Mouse (Mus musculus) CH12.LX (cell line): ENCODE measurements around the gene Entpd3. TPM values are rescaled to one million over a fixed set of nuclear protein-coding genes. Genes with fewer than 3 reads are reported as not detected.

Experiments
- DNase-seq: peaks from one replicate; pipeline ENCODE4 v3.0.0-alpha.2; 2013; ENCODE audit errors: extremely low read depth
- H3K27ac ChIP-seq: 2 replicates; pipeline ENCODE4 v1.5.1; 2012; ENCODE audit warnings: low read depth, mild to moderate bottlenecking, control low read depth, moderate library complexity; ENCODE audit not compliant: insufficient read depth
- H3K27me3 ChIP-seq: replicated peaks from 2 replicates; pipeline ENCODE3; 2012; ENCODE audit warnings: inconsistent platforms
- H3K36me3 ChIP-seq, 2 experiments: replicated peaks in 1 of 2; 2 replicates each; pipeline versions ENCODE3 to v1.6.1; 2012; ENCODE audit warnings: inconsistent platforms in 1 of 2, low read length in 1 of 2, mild to moderate bottlenecking in 1 of 2, mixed read lengths in 1 of 2, moderate library complexity in 1 of 2; ENCODE audit not compliant: control insufficient read depth in 1 of 2, insufficient read depth in 1 of 2
- H3K4me1 ChIP-seq, 2 experiments: 2 replicates each; pipeline ENCODE4 v1.6.1; 2012; ENCODE audit warnings: inconsistent platforms in 1 of 2, moderate library complexity in 1 of 2; ENCODE audit not compliant: insufficient read depth in 2 of 2, control insufficient read depth in 1 of 2
- H3K4me2 ChIP-seq: 2 replicates; pipeline ENCODE4 v1.6.1; 2012; ENCODE audit warnings: low read depth, mild to moderate bottlenecking, control low read depth; ENCODE audit not compliant: poor library complexity, insufficient read depth, severe bottlenecking
- H3K4me3 ChIP-seq, 3 experiments: fragments of 150-350 bp in 1 of 3; sonication (generic) in 1 of 3; replicated peaks in 1 of 3; 2 replicates each; pipeline versions ENCODE3 to v1.5.1; 2011 to 2012; ENCODE audit warnings: low read depth in 2 of 3, low read length in 2 of 3, mild to moderate bottlenecking in 2 of 3, moderate library complexity in 2 of 3, control low read depth in 1 of 3, improper control_type of control experiment in 1 of 3, inconsistent platforms in 1 of 3, mixed read lengths in 1 of 3; ENCODE audit not compliant: poor library complexity in 1 of 3
- H3K79me2 ChIP-seq: replicated peaks from 2 replicates; pipeline ENCODE4 v1.6.1; 2012; ENCODE audit warnings: mild to moderate bottlenecking, moderate library complexity; ENCODE audit not compliant: control insufficient read depth, poor library complexity, insufficient read depth, severe bottlenecking; ENCODE audit errors: extremely low read depth
- H3K9ac ChIP-seq: 2 replicates; pipeline ENCODE4 v1.6.1; 2012; ENCODE audit warnings: low read depth, mild to moderate bottlenecking, control low read depth, moderate library complexity; ENCODE audit not compliant: insufficient read depth
- H3K9me3 ChIP-seq: replicated peaks from 2 replicates; pipeline ENCODE3; 2012; ENCODE audit warnings: low read length, inconsistent platforms, mixed read lengths
- CTCF ChIP-seq, 2 experiments: IDR thresholded peaks in 1 of 2; conservative IDR thresholded peaks in 1 of 2; 2 replicates each; pipeline ENCODE4 v1.5.1; 2011 to 2012; ENCODE audit warnings: low read depth in 2 of 2, low read length in 2 of 2, improper control_type of control experiment in 1 of 2, inconsistent platforms in 1 of 2, mild to moderate bottlenecking in 1 of 2, moderate library complexity in 1 of 2
- E2F4 ChIP-seq: IDR thresholded peaks from 2 replicates; pipeline ENCODE4 v1.6.1; 2011; ENCODE audit warnings: low read depth, low read length, improper control_type of control experiment; ENCODE audit not compliant: insufficient replicate concordance
- EP300 ChIP-seq: IDR thresholded peaks from 2 replicates; pipeline ENCODE4 v1.6.1; 2011; ENCODE audit warnings: low read length, improper control_type of control experiment
- IRF4 ChIP-seq: IDR thresholded peaks from 2 replicates; pipeline ENCODE4 v1.6.1; 2014; ENCODE audit warnings: low read depth, mild to moderate bottlenecking, inconsistent platforms, low read length, improper control_type of control experiment
- MAFK ChIP-seq: IDR thresholded peaks from 2 replicates; pipeline ENCODE4 v1.6.1; 2011; ENCODE audit warnings: low read length, improper control_type of control experiment; ENCODE audit not compliant: insufficient replicate concordance
- MYC ChIP-seq: IDR thresholded peaks from 2 replicates; pipeline ENCODE4 v1.6.1; 2011; ENCODE audit warnings: low read depth, mild to moderate bottlenecking, improper control_type of control experiment, low read length
- NELFE ChIP-seq: IDR thresholded peaks from 2 replicates; pipeline ENCODE4 v1.6.1; 2011; ENCODE audit warnings: low read depth, low read length, improper control_type of control experiment
- NRF1 ChIP-seq: IDR thresholded peaks from 2 replicates; pipeline ENCODE4 v1.6.1; 2014; ENCODE audit warnings: low read depth, mild to moderate bottlenecking, inconsistent platforms, low read length, improper control_type of control experiment, moderate library complexity
- PAX5 ChIP-seq: IDR thresholded peaks from 2 replicates; pipeline ENCODE4 v1.6.1; 2012; ENCODE audit warnings: low read length, inconsistent platforms, mixed read lengths
- POLR2A ChIP-seq: IDR thresholded peaks from 2 replicates; pipeline ENCODE4 v1.6.1; 2011; ENCODE audit warnings: low read depth, mild to moderate bottlenecking, improper control_type of control experiment, low read length
- RAD21 ChIP-seq: IDR thresholded peaks from 2 replicates; pipeline ENCODE4 v1.6.1; 2011; ENCODE audit warnings: low read depth, mild to moderate bottlenecking, low read length, improper control_type of control experiment, moderate library complexity
- RCOR1 ChIP-seq: conservative IDR thresholded peaks from 2 replicates; pipeline ENCODE4 v1.6.1; 2012; ENCODE audit warnings: low read depth, mild to moderate bottlenecking, inconsistent platforms, low read length, improper control_type of control experiment
- SIN3A ChIP-seq: IDR thresholded peaks from 2 replicates; pipeline ENCODE4 v1.6.1; 2012; ENCODE audit warnings: low read length, improper control_type of control experiment, inconsistent platforms
- UBTF ChIP-seq: IDR thresholded peaks from 2 replicates; pipeline ENCODE4 v1.6.1; 2012; ENCODE audit warnings: low read depth, mild to moderate bottlenecking, inconsistent platforms, low read length, improper control_type of control experiment, moderate library complexity
- USF1 ChIP-seq: IDR thresholded peaks from 2 replicates; pipeline ENCODE4 v1.6.1; 2014; ENCODE audit warnings: low read depth, mild to moderate bottlenecking, inconsistent platforms, low read length, improper control_type of control experiment
- ZC3H11A ChIP-seq: IDR thresholded peaks from 2 replicates; pipeline ENCODE4 v1.6.1; 2012; ENCODE audit warnings: low read depth, mild to moderate bottlenecking, inconsistent platforms, low read length, improper control_type of control experiment
- ZKSCAN1 ChIP-seq: IDR thresholded peaks from 2 replicates; pipeline ENCODE4 v1.6.1; 2012; ENCODE audit warnings: low read depth, inconsistent platforms, low read length, improper control_type of control experiment, borderline replicate concordance
- dilution Hi-C: fragments of 300-500 bp; cut with MboI; formaldehyde crosslinking; loops from 2 replicates; pipeline ENCODE4 v1.14.3; 2020; ENCODE audit warnings: low sequenced_read_pairs; ENCODE audit not compliant: extremely low pct_unique_long_range_greater_than_20kb, extremely low pct_ligation_motif_present
- in situ Hi-C: fragments of 300-500 bp; cut with MboI; formaldehyde crosslinking; loops from 3 replicates; pipeline ENCODE4 v1.14.3; 2019; ENCODE audit warnings: low sequenced_read_pairs, low pct_ligation_motif_present, low pct_unique_long_range_greater_than_20kb, mixed read lengths
- polyA plus RNA-seq: library from polyadenylated mRNA; unstranded; fragments of >175 nt; gene quantifications from 2 replicates; pipeline ENCODE4 v1.2.1, GENCODE M21; 2012; ENCODE audit warnings: low read depth; ENCODE audit not compliant: insufficient read length
- total RNA-seq, 2 experiments: library from RNA; depleted of rRNA; stranded (reverse); fragments of 300-350 nt in 1 of 2; fragments of >200 nt in 1 of 2; gene quantifications; 2 replicates each; pipeline ENCODE4 v1.2.3; 2012 to 2014

The Entpd3 gene
- total and polyA plus RNA-seq, 3 experiments, result 0.04 TPM; not detected in 2

GRCm38 (mm10) chr9:120541411-120541810 lies 1.8 kb downstream of the Entpd3 start:
- H3K27me3 ChIP-seq, result no peaks in the 10 kb centered on the region
- no peak overlapping the region for H3K9ac ChIP-seq
- no peak overlapping the region for H3K27ac ChIP-seq
- in situ Hi-C loops (no loop called here), dilution Hi-C loops (no loop called here)
- no peaks in the 10 kb centered on the region for H3K36me3 ChIP-seq
- H3K9me3 ChIP-seq, result no peaks in the 10 kb centered on the region
- no peak overlapping the region for H3K4me3 ChIP-seq
- no peak for TF ChIP-seq EP300
- TF ChIP-seq NELFE, result no peak
- TF ChIP-seq E2F4, result no peak
- no peak for TF ChIP-seq SIN3A
- TF ChIP-seq UBTF, result no peak
- TF ChIP-seq ZC3H11A, result no peak
- TF ChIP-seq IRF4, result no peak
- no peak for TF ChIP-seq MYC
- no peak for TF ChIP-seq RAD21
- no peak for TF ChIP-seq RCOR1
- no peak for TF ChIP-seq CTCF (conservative IDR thresholded peaks at IDR 0.05 in 1 of 2, IDR thresholded peaks at IDR 0.05 in 1 of 2; ENCODE audit: low read depth in 2 of 2, low read length in 2 of 2)
- TF ChIP-seq ZKSCAN1, result no peak
- TF ChIP-seq USF1, result no peak
- no peak for TF ChIP-seq MAFK
- no peak for TF ChIP-seq POLR2A
- TF ChIP-seq, all 38 proteins: peak for 0
- DNase-seq, result no peak
- Histone ChIP-seq H3K4me1 (peaks cover 5 to 20% of the 10 kb centered on the region in 2 experiments; a peak in 1 of 4 replicates), H3K79me2 (no peaks in the 10 kb centered on the region), H3K4me2 (no peak overlapping the region)

GRCm38 (mm10) chr9:120542241-120542640 lies 2.6 kb downstream of the Entpd3 start:
- in situ Hi-C loops (no loop called here), dilution Hi-C loops (no loop called here)
- Histone ChIP-seq H3K4me3 (no peak overlapping the region), H3K27ac (no peak overlapping the region), H3K36me3 (no peaks in the 10 kb centered on the region), H3K4me1 (peaks cover 5 to 20% of the 10 kb centered on the region in 2 experiments; a peak in 1 of 4 replicates), H3K9me3 (no peaks in the 10 kb centered on the region), H3K27me3 (no peaks in the 10 kb centered on the region), H3K79me2 (no peaks in the 10 kb centered on the region), H3K9ac (no peak overlapping the region), H3K4me2 (no peak overlapping the region)
- TF ChIP-seq NRF1 (no peak), RAD21 (no peak), PAX5 (no peak)
- no peak for DNase-seq
